Mouse (Mus musculus) layer of hippocampus, adult 2 months (tissue): ENCODE measurements around the gene Rpn1. TPM values are rescaled to one million over a fixed set of nuclear protein-coding genes. Genes with fewer than 3 reads are reported as not detected.

Source experiments
- DNase-seq, 2 experiments: peaks; one replicate each; pipeline ENCODE4 v3.0.0; 2022; ENCODE audit warnings: low spot score in 2 of 2
- H3K27ac ChIP-seq: fragments of 200-600 bp; 2 replicates; pipeline ENCODE4 v1.8.1; 2022
- H3K4me3 ChIP-seq: fragments of 200-600 bp; 2 replicates; pipeline ENCODE4 v1.8.1; 2022; ENCODE audit warnings: mild to moderate bottlenecking
- CTCF ChIP-seq: fragments of 200-600 bp; conservative IDR thresholded peaks from 2 replicates; pipeline ENCODE4 v1.8.1; 2022; ENCODE audit warnings: antibody characterized with exemption, mild to moderate bottlenecking, moderate library complexity
- total RNA-seq, 2 experiments: library from RNA; stranded (reverse); gene quantifications; 2 replicates each; pipeline ENCODE4 v1.2.3; 2021

Rpn1 gene
- total RNA-seq, 2 experiments from 2014 or later, result 163 to 174 TPM

DNA sequence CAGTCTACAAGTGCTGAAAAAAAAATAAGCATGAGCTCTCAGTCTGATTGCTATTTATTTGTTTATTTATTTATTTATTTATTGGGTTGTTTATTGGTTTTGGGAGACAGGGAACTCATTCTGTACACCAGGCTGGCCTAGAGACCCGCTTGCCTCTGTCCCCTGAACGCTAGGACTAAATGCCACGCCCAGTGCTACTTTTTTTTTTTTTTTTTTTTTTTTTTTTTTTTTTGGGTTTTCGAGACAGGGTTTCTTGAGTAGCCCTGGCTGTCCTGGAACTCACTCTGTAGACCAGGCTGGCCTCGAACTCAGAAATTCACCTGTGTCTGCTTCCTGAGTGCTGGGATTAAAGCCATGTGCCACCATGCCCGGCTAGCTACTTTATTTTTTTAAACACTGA, 13.8 kb upstream of the Rpn1 start:
- no peak for DNase-seq
- TF ChIP-seq CTCF, result no peak
- Histone ChIP-seq H3K4me3 (no peak overlapping the region), H3K27ac (no peak overlapping the region)

DNA sequence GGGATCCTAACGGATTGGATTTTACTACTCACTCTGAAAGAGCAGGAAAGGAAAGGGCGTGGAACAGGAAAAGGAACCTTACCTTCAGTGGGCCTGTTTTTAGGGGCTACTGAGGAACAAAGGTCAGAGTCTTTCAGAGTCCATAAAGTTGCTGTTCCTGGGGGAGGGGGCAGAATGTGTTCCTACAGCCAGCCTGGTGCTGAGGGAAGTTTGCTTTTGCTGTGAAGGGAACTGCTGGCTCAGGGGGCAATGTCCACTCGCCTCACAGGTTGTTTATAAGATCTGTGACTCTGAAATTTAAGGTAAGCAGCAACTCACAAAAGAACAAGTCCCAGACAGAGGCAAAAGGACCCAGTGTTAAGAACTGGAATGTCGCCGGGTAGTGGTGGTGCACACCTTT, 13.1 kb upstream of the Rpn1 start:
- no peak for TF ChIP-seq CTCF
- no peak overlapping the region for H3K27ac ChIP-seq
- H3K4me3 ChIP-seq, result no peak overlapping the region
- no peak for DNase-seq

- Histone ChIP-seq H3K27ac (peak overlapping the region; percentile 94), H3K4me3 (peak overlapping the region; percentile 73)
- peak; percentile 94 for TF ChIP-seq CTCF
- peak; percentile 93 to 94 for DNase-seq
These were observed 9.3 kb upstream of the Rpn1 start for GRCm38 (mm10) chr6:88074752-88075554.

GRCm38 (mm10) chr6:88075960-88076517, 8.2 kb upstream of the Rpn1 start:
- Histone ChIP-seq H3K4me3 (no peak overlapping the region), H3K27ac (no peak overlapping the region)
- no peak for DNase-seq
- no peak for TF ChIP-seq CTCF

- no peak overlapping the region for H3K4me3 ChIP-seq
- DNase-seq, result no peak
- no peak overlapping the region for H3K27ac ChIP-seq
- no peak for TF ChIP-seq CTCF
These were observed 1.2 kb upstream of the Rpn1 start for GRCm38 (mm10) chr6:88083095-88083494.

GRCm38 (mm10) chr6:88083672-88084071, 610 bp upstream of the Rpn1 start:
- peak overlapping the region; percentile 73 for H3K27ac ChIP-seq
- TF ChIP-seq CTCF, result no peak
- DNase-seq, result no peak
- H3K4me3 ChIP-seq, result peak overlapping the region; percentile 100

DNA sequence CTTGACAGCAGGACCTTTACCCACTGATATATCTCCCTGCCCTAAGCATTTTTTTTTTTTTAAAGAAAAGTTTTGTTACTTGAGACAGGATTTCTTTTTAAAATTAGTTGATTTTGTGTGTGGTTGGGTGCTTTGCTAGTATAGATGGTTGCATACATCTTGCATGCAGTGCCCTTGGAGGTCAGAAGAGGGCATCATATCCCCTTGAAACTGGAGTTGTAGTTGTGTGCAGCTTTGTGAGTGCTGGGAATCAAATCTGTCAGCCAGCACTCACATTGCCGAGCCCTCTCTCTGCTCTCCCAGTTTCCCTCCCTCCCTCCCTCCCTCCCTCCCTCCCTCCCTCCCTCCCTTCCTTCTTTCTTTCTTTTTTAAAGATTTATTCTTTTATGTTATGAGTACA, 4.7 kb downstream of the Rpn1 start:
- peak; percentile 40 for TF ChIP-seq CTCF
- DNase-seq, result no peak
- no peak overlapping the region for H3K4me3 ChIP-seq
- H3K27ac ChIP-seq, result no peak overlapping the region

DNA sequence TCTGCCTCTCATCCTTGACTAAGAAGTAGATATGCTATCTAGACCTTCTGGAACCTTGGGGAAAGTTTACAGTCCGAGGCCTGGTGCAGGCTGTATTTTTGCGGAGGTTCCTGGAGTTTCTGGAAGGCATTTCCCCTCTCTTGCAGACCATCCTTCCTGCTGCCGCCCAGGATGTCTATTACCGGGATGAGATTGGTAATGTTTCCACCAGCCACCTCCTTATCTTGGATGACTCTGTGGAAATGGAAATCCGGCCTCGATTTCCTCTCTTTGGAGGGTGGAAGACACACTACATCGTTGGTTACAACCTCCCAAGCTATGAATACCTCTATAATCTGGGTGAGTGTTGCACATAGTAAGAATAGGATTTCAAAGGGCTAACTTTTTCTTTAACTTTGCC, 11.1 kb downstream of the Rpn1 start:
- no peak overlapping the region for H3K27ac ChIP-seq
- no peak overlapping the region for H3K4me3 ChIP-seq
- no peak for DNase-seq
- TF ChIP-seq CTCF, result no peak

DNA sequence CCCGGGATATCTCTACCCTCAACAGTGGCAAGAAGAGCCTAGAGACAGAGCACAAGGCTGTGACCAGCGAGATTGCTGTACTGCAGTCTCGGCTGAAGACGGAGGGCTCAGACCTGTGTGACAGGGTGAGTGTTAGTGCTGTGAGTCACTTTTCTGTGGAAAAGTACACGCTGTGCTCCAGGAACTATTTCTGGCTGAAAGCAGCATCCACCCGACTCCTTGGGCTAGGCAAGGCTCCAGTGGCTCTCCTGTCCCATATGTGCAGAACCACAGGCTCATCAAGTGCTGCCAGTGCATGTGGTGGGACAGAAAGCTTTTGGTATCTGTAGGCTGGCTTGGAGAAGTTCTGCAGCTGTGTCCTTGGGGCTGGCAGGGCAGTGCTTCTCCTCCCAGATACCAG, 17.8 kb downstream of the Rpn1 start:
- DNase-seq, result no peak
- no peak for TF ChIP-seq CTCF

DNA sequence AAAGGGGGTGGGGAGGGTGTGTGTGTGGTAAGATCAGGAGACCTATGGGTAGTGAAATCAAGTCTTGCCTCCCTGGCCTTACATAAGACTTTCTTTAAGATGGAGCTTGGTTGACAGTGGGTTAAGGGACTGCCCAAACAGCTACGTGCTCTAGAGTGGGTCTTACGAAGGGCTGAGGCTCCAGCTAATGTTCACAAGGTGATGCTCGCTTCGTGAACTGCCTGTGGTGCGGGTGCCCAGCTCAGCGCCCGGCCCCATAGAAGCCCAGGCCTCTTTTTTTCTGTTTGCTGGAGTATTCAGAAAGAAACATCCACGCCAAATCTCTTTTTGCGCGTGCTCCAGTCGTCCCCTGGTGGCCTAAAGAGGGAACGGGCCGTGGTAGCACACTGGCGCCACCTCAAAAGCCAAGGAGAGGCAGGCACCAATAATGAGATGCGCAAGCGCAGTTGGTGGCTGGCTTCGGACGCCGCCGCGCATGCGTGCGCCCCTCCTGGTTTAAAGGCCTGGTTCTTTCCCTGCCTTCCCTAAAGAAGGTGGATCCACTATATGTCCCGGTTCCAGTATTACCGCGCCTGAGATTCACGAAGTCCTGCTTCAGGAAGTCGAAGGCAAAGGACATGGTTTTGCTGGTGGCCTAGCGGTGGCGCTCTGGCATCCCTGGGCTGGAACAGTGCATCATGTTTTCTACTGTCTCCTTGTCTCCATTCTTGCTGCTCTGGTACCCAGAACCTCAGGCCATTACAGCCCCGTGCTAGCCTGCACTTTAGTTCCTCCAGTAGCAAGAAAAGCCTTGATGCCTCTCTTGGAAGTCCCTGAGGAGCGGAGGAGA, 21.7 kb downstream of the Rpn1 start:
- H3K27ac ChIP-seq, result peak overlapping the region; percentile 88
- TF ChIP-seq CTCF, result peak; percentile 95

More for the DNA sequence above, 17.8 kb downstream of the Rpn1 start:
- Histone ChIP-seq H3K27ac (no peak overlapping the region), H3K4me3 (no peak overlapping the region)

GRCm38 (mm10) chr6:88106612-88107123, 22.4 kb downstream of the Rpn1 start:
- Histone ChIP-seq H3K27ac (peak overlapping the region; percentile 88), H3K4me3 (peak overlapping the region; percentile 46; the same call in 1 of the 2 replicates)
- DNase-seq, result no peak
- no peak for TF ChIP-seq CTCF

More for the DNA sequence above, 21.7 kb downstream of the Rpn1 start:
- peak; percentile 94 to 97 for DNase-seq
- peak overlapping the region; percentile 46 for H3K4me3 ChIP-seq

DNA sequence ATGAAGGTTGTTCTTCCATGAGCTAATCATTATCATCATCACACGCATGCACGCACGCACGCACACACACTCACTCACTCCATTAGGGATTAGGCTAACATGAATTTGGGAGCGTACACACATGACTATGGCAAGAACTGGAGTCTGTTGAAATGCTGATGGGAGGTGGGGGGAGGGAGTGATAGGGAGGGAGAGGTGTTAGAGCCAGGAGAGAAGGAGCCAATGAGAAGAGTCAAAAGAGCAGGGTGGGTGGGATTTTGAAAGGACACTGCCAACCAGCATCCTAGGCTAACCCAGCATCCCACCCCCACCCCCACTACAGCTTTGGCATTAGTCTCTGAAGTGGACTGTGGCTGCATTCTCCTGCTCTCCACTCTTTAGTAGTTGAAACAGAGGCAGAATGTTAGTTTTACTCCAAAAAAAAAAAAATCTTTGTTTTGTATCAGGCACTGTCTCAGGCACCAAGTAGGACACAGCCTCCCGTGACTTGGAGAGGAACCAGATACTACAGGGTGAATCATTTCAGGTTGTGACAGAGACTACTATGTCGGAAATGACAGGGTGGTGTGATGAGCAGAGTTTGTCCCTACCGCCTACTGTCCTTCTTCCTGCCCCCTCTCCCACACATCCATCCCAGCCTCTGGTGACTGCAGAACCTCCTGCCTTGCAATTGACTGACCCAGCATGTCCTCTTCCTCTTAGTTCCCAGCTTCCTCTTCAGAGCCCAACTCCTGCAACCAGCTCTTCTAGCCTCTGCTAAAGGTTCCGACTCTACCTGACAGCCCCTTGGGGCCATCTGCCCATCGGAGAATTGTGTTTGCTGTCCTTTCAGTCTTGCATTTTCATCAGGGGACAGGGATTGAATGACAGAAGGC, 23.6 kb downstream of the Rpn1 start:
- H3K4me3 ChIP-seq, result no peak overlapping the region
- TF ChIP-seq CTCF, result no peak
- no peak for DNase-seq

More for the DNA sequence above, 23.6 kb downstream of the Rpn1 start:
- no peak overlapping the region for H3K27ac ChIP-seq
